Mouse (Mus musculus) hindlimb bud, embryonic 11.5 days (tissue): ENCODE data around the gene Insm1.

Experiments used
- DNase-seq: peaks from one replicate; pipeline ENCODE4 v3.0.0-alpha.2; 2012; ENCODE audit warnings: low read depth, low spot score; ENCODE audit errors: extremely low spot score

Gene Insm1

DNA sequence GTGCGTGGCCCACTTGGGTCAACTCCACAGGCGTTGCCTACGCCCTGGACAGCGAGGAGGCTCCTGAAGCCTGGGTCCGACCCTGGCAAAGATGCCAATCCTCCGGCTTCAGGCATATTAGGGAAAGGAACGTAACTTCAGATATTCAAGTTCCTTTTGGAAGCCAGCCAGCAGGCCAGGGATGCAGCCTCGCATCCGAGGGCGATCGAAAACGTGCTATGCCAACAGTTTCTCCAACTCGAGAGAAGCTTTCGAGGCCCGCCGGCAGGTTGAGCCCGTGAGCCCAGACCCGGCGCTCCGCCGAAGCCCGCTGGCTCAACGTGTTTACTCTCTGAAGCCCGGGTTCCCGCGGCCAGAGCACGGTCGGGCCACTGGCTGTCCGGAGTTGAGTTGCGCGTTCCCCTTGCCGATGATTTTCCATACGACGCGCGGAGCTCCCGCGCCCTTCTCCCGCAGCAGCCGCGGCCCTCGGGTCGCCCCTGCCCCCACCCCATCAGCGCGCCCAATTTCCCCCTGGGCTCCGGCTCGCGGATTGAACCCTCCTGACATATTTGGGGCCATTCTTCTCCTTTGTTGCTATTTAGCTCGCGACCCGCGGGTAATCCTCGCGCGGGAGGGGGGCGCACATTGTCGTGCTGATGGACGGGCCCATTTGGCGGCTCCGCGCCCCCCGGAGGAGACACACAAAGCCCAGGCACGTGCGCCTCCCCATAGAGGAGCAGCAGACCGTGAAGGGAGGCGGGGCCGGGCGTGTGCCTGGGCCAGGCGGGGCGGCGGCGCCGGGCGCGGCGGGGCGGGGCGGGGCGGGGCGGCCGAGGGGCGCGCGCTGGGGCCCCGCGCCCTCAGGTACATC is at the start of gene Insm1:
TSS of gene Insm1 (plus strand) at position 846 of the 853 bp plus-strand sequence.
- no peak for DNase-seq

DNA sequence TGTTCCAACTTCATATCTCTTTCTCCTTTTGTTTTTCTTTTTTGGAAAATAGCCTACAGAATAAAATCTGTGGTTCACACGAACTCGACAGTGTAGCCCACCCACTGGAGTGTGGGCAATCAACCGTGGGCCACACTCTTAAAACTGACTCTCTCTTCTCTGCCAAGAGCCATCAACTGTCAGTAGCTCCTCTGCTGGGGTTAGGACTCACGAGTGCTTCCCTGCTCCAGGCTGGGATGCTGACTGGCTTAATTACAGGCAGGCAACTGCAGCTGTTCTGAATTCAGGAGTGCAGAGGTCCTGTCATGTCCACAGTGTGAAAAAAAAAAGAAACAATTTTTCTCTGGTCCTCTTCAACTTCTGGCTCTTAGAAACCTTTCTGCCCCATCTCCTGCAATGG is 49.6 kb upstream of the Insm1 start:
- DNase-seq, result no peak

DNA sequence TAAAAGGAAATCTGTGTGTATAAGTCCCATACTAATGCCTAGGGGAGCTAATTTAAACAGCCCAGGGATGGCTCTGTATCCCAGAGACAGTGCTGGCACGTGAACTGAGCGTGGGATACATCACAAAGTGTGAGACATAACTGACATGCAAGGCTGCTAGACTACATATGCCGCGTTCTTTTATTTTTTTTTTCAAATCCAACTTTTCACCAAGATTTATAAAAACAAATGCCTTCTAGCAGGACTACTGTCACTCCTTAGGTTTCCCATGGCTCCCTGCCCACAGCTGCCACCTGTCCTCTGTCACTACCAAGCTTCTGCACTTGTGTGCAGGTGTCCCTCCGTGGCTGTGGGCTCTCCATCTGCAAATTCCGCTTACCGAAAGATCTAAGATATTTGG is 47.5 kb upstream of the Insm1 start:
- no peak for DNase-seq

DNA sequence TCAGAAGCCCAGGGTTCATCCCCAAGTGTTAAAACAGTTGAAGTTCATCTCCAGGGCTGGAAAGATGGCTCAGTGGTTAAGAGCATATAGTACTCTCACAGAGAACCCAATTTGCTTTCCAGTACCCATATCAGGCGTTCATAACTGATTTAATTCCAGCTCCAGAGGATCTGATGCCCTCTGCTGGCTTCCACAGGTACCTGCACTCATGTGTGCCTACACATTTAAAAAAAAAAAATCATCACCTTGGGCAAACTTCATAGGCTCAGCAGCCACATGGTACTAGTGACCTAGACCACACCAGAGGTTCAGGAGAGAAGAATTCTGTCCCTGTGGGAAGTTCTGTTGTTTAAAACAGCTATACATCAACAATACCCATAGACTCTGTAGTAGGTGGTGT is 43.0 kb upstream of the Insm1 start:
- DNase-seq, result no peak

DNA sequence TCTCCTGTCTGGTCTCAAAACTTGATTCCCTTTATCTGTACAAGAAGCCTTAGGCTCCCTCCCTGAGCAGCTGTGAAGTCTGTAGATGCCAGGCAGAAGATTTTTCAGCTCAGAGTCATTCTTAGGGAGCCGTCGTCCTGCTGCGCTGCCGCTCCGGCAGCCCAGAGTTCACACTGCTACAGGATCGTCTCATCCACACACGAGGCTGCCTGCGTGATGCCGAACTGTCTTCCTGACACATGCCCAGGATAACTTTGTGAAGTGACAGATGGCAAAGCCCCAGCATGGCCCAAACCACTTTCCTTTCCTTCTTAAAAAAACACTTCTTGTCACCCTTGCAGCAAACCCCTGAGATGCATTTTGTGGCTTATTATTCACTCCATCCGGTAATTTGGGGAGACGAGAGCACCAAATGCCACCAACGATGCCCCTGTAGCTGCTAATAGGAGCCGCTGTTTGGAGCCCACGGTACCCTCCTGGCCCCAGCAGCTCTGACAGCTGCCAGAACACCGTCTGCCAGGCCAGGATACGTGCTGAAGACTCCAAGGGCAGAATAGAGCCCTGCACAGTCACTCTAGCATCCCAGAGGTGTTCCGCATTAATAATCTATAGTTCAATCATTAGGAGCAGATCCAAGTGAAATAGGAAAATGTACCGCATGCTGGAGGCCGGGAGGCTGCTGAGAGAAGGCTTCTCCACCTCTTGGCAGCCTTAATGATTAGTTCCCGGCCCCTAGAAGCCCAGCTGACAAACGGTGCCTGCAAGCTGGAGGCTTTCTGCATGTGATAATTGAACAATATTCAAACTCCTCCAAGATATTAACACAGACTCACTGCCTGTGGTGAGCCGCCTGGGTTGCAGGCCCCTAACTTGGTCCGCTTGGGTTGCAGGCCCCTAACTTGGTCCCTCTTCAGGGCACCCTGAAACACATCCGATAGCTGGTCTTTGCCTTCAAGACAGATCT is 37.6 kb upstream of the Insm1 start:
- DNase-seq, result no peak

DNA sequence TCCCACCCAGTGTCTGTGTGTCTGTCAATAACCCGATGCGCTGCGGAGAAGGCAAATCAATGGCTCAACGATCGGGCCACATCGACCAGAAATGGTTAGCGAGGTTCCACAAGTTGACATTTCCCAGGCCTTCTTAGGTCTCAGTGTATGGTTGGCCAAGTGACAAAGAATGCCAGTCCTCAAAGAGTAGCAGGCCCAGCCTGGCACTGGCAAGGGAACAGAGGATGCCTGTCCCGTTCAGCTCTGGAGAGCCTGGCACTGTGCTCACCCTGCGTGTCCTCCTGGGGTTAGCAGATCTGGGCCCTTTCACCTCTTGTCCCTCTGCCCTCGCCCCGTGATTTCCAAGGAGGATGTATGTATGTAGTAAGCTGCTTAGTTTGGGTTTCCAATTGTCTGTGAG is 25.6 kb upstream of the Insm1 start:
- no peak for DNase-seq

DNA sequence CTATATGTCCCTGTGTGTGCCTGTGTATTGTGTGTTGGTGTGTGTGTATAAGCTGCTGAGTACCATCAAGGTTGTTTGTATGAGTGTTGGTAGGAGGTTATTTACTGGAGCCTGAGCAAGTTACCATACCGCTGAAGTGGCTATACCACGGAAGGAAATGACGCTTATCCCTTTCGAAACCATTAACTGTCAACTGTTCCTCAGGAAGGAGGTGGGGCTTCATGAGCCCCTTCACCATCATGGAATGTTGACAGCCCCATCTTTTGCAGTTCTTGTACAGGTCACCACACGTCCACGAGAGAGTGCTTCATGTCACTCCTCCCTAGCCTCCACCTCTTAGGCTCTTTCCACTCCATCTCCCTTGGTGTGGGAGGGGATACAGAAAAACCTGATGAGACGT is 23.8 kb upstream of the Insm1 start:
- DNase-seq, result no peak

DNA sequence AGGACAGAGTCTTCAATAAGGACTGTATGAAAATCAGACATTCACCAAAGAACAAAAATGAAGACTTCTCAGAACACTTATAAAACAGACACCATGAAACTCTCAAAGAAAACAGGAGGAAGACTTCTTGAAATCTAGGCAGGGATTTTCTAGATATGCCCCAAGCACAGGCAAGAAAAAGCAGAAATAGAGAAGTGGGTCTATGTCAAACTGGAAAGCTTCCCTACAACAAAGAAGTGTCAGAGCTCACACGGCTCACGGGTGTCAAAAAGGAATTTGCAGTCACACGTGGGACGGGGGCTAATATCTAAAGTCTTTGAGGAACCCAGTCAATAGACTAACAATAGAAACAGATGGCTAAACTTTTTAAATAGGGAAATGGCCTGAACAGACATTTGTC is 10.8 kb upstream of the Insm1 start:
- no peak for DNase-seq

DNA sequence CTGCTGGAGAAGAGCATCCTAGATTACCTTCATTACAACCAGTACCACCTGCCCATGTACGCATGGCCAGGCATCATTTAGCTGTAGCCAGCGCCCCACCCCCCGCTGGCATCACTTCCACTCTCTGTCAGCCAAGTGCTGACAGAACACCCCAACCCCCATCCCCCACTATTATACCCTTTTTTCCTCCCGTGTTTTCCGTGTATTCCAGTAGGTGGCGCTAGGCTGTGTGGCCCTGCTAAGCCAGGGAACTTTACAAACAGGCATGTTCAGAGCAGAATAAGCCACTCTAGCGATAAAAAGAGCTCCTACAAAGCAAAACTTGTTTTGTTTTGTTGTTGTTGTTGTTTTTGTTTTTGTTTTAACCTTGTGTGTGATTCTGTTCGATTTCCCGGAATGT is 7.0 kb upstream of the Insm1 start:
- no peak for DNase-seq

DNA sequence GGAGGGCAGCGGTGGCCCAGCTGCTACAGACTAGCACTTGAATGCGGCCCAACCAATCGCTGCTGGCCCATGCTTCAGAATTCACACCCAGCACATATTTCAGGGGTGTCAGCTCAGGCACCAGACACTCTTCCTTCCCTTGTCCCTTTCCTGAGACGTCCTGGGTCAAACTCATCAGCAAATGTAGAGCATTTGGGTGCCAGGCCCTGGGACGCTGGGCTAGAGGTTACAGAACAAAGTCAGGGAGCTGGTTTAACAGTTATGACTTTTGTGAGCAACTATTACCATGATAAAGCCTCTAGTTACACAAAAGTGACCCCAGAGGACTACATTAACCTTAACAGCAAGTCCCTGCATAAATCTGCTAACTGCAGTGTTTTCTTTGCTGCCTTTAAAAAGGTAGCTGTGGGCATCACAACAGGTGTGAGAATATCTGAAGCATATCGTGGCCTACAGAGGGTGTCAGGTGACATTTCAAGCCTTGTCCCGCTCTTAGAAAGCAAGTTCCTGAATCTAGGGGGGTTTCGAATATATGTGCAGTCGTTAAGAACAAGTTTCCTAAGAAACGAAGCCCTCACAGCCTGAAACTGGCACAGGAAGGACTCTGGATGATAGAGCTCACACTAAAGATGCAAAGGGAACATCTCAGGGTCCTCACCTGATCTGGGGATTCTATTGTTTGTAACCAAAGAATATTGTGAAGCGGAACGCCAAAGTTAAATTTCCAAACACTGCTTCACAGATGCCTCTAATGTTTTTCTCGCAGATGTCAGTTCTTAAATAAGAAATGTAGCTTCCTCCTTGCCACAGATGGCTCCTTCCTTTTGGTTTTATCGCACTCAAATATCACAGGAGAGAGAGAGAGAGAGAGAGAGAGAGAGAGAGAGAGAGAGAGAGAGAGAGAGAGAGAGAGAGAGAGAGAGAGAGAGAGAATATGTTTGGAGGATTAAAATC is 5.3 kb upstream of the Insm1 start:
- no peak for DNase-seq

DNA sequence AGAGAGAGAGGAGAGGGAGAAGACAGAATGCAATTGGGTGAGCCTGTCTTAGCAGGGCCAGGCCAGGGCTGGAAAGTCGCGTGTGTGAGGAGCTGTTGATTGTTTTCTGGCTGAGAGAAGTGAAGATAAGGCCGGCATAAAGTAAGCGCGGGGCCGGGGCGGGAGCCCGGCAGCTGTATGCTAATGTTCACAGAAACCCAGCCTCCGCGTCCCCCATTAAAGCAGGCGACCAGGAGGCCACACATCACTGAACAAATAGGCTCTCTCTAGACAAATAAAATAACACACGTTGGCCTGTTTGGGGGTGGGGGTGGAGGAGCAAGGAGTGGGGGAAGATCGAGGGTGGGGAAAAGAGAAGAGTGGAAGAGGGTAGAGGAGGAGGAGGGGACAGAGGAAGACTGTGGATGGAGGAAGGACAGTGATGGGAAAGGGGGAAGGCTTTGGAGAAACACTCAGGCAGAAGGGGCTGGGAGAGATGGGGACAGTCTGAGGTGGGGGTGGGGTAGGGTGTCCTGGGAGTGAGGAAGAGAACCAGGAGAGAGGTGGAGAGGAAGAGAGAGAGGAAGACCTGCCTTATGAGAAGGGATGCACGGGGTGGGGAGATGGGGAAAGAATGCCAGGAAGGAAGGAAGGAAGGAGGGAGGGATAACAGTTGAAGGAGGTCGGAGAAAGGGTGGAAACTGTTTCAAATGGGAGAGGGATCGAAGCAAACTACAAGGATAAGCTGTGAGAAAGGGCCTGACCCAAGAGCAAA is 4.3 kb upstream of the Insm1 start:
- DNase-seq, result no peak

DNA sequence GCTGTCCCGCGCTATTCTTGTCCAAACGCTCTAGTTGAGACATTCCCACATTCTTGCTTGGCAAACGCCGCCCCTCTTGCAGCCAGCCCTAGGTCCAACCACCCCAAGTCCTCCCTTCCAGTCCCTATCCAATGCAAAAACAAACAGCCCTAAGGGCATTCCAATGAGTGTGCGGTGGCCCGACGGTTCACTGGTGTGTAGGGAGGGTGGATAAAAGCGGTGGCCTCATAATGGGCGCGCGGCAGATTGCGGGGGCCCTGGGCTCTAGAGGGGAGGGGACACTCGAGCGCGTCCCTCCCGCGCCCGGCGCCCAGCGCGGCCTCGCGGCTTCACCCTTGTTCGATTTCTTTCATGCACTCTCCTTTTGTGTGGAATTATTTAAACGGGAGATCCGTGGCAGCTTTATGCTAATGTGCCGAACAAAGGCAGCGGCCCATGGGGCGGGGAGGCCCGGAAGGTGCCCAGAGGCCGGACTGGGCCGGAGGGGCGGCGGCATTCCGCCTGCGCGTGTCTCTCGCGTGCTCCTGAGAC is 3.5 kb upstream of the Insm1 start:
- no peak for DNase-seq

DNA sequence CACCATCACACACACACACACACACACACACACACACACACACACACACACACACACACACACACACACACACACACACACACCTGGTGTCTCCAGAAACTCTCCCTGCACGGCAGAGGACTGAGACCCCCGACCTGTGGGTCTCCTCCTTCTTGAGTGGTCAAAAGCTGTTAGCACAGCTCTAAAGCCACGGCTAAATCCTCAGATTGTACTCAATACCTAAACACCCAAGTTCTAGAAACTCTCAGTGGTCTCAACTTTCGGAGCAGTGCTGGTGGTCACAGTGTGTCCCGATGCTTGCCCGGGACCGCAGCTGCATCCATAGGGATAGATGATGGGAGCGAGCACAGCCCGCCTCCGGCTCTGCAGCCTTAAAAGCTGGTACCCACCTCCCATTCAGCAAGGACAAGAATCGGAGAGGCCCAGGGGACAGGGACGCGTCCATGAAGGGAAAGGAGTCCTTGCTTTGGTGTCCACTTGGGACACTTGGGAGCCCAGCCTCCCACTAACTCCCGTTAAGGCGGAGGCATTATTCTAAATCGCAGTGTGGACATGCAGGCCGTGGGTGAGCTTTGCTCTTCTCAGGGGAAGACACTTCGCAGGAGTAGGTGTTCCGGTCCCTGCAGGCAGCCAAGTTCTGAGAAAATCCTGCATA is 2.7 kb upstream of the Insm1 start:
- DNase-seq, result no peak

DNA sequence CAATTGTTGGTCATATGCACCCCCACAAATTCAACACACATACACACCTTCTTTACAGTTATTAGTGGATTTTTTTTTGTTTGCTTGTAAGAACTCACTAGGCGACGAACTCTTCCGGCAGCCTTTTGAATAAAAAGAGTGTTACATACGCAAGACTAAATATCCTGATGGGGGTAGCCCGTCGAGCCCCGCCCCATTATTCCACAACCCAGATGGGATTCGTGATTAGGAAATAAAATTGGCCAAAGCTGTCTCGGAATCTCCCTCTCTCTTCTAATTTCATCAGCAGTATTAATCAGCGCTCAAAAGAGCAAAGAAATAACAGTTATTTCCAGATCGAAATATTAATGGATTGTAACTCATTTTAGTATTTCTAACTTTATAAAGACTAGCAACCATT is 1.9 kb upstream of the Insm1 start:
- DNase-seq, result no peak

DNA sequence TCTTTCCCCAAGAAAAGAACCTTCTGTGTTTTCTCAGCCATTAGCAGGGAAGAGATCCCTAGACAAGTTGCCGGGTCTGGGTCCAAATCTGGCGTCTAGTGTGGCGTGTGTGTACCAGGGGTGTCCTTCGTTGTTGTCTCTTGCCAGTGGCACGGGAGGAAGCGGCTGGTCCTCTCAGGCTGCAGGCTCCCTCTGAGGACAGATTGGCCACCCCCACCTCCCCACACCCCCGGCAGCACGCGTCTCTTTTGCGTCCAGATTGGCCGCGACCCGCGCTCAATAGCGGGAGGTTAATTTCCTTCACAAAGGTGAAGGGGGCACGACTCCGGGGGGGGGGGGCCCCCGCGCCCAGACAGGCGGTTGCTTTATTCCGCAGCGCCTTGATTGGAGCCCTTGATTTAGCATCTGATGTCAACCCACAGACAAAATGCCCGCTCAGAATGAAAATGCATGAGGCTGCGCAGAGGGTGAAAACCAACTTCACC is 1.1 kb upstream of the Insm1 start:
- DNase-seq, result no peak

DNA sequence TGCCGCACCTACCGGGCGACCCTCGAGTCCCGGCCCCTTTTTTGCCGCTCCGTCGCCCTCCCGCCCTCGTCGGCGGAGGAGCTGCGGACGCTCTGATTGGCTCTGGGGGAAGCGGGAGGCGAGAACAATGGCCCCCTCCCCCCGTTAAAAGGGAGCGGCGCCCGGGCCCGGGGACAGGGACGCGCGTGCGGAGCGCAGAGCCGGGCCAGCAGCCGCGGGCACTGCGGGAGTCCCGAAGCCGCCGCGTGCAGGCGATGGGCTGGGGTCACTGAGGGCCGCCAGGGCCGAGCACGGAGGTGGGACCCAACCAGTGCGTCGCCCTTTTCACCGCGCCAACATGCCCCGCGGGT is 183 bp downstream of the Insm1 start:
- DNase-seq, result no peak

DNA sequence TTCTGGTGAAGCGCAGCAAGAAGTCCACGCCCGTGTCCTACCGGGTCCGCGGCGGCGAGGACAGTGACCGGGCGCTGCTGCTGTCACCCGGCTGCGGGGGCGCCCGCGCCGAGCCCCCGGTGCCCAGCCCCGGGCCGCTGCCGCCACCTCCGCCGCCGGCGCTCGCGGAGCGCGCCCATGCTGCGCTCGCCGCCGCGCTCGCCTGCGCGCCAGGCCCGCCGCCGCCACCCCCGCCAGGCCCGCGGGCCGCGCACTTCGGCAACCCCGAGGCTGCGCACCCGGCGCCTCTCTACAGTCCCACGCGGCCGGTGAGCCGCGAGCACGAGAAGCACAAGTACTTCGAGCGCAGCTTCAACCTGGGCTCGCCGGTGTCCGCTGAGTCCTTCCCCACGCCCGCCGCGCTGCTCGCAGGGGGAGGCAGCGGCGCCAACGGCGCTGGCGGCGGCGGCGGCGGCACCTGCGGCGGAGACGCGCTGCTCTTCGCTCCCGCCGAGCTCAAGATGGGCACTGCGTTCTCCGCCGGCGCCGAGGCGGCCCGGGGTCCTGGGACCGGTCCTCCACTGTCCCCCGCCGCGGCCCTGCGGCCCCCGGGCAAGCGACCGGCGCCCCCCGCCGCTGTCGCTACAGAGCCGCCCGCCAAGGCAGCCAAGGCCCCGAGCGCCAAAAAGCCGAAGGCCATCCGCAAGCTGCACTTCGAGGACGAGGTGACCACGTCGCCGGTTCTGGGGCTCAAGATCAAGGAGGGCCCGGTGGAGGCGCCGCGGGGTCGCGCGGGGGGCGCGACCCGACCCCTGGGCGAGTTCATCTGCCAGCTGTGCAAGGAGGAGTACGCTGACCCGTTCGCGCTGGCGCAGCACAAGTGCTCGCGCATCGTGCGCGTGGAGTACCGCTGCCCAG is 806 bp downstream of the Insm1 start:
- DNase-seq, result no peak

DNA sequence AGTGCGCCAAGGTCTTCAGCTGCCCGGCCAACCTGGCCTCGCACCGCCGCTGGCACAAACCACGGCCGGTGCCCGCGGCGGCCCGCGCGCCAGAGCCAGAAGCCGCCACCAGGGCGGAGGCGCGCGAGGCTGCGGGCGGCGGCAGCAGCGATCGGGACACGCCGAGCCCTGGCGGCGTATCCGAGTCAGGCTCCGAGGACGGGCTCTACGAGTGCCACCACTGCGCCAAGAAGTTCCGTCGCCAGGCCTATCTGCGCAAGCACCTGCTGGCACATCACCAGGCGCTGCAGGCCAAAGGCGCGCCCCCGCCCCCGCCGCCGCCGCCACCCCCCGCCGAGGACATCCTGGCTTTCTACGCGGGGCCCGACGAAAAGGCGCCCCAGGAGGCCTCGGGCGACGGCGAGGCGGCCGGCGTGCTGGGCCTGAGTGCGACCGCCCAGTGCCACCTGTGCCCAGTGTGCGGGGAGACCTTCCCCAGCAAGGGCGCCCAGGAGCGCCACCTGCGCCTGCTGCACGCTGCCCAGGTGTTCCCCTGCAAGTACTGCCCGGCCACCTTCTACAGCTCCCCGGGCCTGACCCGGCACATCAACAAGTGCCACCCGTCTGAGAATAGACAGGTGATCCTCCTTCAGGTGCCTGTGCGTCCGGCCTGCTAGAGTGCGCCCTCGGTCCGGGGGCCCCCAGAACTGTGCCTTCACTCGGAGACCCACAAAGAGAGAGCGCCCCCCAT is 1.6 kb downstream of the Insm1 start:
- DNase-seq, result no peak
